Mouse (Mus musculus): ENCODE measurements around the gene 1700030J22Rik.

GRCm38 (mm10) chr8:116954415-116954814 is 24.3 kb downstream of the 1700030J22Rik start:
- TF ChIP-seq CTCF (IDR thresholded peaks at IDR 0.05; ENCODE audit: low read depth) (no peak), EP300 (IDR thresholded peaks at IDR 0.05; ENCODE audit: low read depth) (no peak)
